Mouse (Mus musculus): ENCODE data around the gene Gm9821.

Gene Gm9821

DNA sequence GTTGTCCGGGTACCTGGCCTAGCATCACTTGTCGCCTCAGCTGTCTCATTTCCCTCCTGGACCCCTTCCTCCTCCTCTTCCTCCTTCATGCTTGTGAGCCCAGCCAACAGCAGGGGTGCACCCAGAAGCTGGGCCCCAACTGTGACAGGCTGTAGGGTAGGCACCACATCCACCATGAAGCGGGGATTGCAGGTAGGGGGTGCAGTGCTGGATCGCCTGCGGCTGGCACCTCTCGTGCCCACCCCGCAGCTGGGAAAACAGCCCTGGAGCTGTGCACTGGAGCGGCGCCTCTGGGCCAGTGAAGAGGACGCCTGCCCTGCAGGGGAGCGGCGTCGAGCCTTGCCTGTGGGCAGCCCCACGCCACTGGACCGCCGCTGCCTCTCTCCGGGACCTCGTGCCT lies at the start of gene Gm9821:
Gene Gm9821, plus strand, starts transcription at position 221 of the 400 bp plus-strand sequence.
- no peak for DNase-seq (ENCODE audit: low spot score in 2 of 2)

DNA sequence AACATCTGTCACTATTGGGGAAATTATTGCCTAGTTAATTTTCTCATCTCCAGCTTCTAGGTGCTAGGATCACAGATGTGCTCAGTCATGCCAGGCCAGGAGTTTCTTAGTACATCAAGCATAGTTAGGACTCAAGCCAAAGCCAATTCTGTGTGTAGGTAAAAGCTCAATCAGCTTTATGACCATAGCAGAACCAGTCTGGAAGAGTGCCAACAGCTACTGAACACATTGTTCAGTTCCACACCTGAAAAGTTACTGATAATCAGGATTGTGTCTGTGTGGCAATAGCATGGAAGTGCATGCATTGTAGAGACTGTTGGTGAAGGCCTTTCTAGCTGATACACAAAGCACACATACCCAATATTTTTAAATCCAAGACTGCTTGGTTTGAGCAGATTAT lies 47.5 kb upstream of the Gm9821 start:
- no peak for DNase-seq (ENCODE audit: low spot score in 2 of 2)

DNA sequence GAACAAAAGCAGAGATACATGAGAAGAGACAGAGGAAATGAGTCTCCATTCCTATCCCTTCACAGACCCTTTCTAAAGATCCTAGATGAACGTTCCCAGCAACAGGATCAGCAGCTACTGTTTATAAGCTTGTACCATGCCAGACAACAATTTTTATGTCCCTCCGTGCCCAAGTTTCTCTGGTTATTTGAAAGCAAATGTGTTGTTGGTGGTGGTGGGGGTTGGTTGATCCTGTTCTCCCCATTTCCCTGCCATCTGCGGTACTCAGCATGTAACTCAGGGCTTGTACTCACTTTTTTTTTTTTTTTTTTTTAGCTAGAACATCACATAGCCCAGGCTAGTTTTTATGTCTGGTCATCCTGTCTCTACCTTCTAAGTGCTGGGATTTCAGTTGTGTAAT lies 46.4 kb upstream of the Gm9821 start:
- DNase-seq (ENCODE audit: low spot score in 2 of 2), result no peak

DNA sequence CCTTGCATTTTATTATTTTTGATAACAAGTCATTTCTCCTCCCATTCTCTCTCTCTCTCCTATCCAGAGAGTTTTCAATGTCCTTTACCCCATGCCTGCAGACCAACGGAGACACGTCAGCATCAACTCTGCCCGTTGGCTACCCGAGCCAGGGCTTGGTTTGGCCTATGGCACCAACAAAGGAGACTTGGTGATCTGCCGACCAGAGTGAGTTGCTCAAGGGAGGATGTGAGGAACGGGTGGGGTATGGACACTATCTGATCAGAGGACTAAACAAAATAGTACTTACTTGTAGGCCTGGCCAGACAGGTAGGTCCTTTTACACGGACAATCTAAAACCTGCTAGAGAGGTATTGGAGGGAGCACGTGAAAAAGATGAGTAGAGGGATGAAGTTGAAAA lies 45.1 kb upstream of the Gm9821 start:
- DNase-seq (ENCODE audit: low spot score in 2 of 2), result no peak

DNA sequence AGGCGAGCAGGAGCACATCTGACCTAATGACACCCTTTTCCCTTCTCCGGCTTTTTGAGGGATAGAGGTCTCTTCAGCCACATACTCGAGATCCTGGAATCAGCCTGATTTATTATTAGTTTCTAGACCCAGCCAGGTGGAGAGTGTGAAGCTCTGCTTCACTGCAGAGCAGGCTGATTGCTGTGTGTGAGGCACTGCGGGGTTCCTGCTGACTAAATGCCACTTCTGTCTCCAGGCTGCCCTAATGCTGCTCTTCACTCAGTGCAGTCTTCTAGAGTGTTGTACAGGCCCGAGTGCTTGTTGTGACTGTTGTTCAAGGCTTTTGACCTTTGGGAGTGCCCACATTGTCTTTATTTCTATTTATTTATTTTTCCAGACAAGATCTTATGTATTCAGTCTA lies 43.2 kb upstream of the Gm9821 start:
- no peak for DNase-seq (ENCODE audit: low spot score in 2 of 2)

DNA sequence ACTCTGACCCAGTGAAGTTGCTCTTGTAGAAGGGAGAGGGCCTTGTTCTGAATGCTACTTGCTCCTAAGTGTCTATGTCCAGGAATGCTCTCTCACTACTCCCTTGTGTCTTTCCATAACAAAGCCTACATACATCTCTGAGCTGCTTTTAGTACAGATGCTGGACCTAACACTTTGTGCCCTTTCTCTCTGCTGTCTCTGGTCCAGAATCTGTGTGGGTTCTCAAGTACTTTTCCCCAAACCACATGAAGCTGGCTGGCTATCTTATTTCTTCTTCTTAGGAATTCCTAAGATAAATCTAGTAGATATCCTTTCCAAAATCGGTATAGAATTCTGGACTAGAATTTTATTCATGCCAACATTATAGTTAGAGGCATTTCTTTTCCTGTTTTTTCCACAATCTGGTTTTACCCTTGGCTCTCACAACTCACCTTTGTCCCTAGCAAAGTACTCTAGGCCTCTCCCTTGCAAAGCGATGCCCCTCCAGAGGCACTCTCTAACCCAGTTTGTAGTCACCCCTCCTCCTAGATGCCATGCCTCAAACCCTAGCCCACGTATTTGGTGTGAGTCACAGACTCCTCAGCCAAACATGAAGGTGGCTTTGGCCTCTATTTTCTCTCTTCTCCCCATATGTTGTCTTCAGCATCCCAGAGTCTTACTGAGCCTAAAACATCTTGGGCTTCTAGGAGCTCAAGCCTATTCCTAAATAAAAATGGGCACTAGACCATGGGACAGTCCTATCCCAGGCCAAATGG lies 42.2 kb upstream of the Gm9821 start:
- DNase-seq (ENCODE audit: low spot score in 2 of 2), result no peak

DNA sequence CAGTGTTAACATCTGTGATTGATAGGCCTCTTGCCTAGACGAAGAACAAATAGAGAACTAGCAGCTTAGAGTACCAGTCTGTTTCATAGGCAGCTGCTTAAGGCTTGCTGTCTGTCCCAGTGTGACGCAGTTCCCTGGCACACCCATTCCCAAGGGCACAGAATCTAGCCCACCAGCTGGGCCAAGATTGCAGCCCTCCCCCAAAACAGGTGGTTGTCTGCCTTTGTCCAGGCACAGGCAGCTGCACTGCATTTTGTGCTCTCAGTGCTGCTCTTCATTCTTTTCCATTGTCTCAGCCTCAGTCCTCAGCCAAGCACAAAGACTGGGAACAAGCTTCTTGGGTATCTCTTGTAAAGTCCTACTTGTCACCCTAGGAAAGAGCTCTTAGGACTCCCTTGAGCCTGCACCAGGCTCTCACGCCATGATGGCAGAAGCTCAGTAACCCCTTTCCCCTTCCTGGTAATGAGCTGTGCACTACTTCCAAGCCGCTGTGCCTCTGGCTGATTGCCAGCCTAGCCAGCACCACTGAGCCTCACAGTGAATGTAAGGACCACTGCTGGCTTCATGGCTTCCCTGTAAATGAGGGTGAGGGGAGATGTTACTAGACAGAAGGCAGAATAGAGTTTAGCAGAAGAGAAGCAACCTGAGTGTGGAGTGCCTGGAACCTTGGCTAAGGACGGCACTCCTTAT lies 40.7 kb upstream of the Gm9821 start:
- no peak for DNase-seq (ENCODE audit: low spot score in 2 of 2)

DNA sequence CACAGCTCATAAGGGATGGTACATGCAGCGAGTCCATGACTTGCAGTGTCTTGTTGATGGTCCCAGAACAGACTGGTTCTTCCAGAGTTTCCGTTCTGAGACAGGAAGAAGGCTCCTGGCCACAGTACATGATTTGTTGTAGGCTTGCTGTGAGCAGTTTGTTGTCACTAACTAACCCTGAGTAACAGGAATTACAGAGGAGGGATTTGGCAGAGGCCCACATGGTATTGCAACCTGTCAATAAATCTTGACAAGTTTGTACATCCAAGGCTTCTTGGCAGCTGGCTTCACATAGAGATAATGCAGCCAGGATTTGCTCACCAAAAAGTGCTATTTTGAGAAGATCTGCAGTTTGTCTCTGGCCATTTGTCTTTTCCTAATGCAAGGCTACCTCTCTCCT lies 39.4 kb upstream of the Gm9821 start:
- DNase-seq (ENCODE audit: low spot score in 2 of 2), result no peak

DNA sequence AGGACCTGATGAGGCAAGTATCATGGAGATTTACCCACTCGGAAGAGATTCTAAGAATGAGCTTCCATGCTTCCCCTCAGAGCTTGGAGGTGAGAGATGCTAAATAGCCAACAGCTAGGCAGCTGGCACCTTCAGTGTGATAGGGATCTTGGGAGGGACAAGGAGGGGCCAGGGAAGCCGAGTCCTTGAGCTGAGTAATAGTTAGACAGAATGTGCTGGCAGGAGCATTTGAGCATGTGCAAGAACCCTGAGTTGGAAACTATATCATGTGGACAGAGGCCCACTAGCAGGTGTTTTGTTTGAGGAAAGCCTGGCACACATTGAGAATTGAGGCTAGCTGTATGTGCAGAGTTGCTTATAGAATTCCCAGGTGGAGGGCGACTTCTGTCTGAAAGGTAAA lies 32.9 kb upstream of the Gm9821 start:
- DNase-seq (ENCODE audit: low spot score in 2 of 2), result no peak

DNA sequence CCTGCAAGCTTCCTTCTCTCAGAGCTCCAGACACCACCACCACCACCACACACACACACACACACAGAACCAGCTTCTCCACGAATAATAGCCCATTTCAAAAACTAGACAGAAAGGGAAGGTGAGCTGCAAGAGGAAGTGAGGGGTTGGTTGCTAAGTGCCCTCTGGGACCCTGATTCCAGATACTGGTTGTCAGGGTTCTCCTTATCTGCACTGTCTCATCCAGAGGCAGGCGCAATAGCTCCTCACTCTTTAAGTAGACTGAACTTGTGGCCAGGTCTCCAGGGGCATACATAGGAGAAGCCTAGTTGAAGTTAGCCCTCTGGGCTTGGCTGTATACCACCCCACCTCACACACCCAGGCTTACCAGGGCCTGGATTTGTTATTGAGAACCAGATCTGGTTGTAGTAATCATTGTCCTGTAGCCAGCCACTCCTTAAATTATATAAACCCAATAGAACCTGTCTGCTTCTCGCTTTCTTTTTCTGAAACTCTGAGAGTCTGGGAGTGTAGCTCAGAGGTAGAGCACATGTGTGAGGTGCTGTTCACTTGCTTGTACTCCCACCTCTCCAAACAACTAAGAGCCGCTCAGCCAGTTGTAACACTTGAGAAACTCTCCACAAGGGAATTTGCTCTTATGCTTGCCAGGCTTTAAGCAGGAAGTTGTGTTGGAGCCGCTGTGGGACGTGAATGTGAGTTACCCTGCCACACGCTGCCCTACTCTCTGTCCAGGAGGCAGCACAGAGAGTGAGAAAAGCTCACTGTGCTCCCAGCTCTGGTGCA lies 32.0 kb upstream of the Gm9821 start:
- DNase-seq (ENCODE audit: low spot score in 2 of 2), result no peak

DNA sequence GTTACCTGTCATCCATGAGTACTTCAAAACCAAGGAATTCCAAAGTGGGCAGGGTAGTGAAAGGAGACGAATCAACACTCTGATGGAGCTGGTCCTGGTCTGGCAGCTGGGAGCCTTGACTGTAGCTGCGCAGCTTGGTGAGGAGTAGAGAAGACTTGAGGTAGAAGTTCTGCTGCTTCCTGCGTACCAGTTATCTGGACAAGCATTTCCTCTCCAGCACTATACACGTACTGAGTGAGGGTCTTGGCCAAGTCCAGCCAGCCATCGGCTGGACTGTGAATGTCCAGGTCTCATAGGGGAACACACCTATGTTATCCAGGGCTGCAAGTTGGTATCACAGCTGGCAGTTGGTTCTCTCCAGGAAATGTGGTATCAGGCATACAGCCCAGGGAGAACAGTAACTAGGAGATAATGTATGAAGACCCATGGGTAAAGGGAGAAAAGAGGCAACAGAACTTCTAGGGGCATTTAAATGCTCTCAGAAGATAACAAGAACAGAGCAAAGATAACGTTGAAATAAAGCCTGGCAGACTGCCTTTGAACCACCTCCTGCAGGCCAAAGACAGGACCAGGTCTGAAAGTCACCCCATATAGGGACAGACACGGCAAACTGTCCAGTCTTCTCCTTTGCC lies 29.0 kb upstream of the Gm9821 start:
- no peak for DNase-seq (ENCODE audit: low spot score in 2 of 2)

DNA sequence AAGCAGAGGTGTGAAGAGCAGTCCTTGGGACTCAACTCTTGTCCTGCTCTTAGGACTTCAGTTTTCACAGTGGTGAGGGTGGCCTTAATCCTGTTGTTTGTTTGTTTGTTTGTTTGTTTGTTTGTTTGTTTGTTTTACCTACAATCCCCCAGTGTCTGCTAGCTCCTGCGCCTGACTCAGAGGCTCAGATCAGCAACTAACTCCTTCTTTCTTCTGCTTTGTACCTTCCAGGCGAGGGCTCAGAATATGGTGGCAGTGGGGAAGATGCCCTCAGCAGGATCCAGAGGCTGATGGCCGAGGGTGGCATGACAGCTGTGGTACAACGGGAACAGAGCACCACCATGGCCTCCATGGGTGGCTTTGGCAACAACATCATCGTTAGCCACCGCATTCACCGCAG lies 28.4 kb upstream of the Gm9821 start:
- DNase-seq (ENCODE audit: low spot score in 2 of 2), result no peak

DNA sequence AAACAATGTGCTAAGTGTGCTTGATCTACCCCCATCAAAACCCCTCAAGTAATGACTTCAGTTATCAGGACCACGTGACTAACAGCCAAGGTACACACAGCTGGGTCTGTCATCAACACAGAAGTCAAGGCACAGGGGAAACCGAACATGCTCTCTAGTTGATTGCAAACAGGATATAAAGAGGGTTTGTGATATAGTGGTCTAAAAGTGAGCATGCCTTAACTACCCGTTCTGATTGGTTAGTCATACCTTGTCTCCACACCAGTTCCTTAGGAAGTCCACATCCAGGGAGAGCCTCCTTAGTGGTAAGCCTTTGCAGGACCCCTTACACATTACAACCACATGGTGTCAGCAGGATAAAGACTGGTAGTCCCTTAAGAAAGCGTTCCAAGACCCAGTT lies 25.4 kb upstream of the Gm9821 start:
- DNase-seq (ENCODE audit: low spot score in 2 of 2), result no peak

DNA sequence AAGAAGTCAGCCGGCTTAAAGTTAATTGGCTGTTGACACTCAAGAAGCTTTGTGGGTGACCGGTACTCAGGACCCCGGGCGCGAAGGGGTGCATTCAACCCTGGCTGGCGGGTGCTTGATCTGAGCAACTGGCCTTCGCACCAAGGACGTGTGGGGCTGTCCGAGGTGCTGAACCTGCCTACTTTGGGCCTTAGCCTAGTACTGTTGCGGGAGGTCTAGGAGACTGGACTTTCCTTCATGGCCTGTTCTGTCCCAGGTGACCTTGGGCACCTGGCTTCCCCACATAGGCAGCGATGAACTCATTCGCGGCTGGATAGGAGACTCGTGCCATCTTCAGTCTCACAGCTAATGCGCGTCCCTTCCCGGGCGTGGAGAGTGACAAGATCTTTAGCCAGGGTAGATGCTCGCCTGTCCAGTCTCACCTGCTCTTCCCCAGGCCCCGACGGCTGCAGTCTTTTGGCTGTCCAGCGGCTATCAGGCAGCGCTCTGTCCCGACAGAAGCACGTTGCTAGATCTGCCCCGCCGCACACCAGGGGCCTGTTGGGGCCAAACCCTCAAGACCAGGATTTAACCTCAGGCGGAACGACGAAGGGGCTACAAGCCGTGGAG lies 24.2 kb upstream of the Gm9821 start:
- DNase-seq (ENCODE audit: low spot score in 2 of 2), result peak in 1 of 2 experiments; percentile 30

DNA sequence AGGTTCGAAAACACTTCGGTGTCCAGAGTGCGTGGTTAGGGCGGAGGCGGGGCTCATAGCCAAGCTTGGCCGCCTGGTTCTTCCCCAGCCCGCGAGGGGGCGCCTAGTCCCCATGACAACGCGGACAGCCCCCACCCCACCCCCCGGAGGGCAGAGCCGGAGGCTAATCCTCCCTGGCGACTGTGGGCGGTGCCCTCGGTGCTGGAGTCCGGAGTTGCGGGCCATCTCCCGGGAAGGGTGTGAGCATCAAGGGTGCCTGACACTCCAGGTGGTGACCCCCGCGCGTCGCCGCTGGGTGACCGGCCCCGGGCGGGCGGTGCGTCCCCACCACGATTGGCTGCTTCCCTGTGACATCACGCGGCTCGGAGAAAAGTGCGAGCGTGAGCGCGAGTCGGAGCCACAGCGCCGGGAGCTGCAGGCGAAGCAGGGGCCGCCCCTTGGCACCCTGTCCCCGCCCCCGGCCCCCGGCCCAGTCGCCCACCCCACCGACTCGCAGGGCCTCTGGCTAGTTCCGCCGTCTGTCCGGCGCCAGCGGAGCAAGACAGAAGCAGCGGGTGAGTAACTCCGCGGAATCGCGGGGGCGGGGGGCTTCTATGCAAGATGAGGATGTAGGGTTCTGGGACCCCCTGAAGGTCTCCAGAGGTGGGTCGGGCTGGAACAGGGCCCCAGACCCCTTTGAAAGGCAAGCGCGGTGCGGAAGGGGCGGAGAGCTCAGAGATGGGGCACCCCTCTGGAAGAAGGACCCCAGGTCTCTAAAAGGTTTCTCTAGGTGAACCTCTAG lies 23.5 kb upstream of the Gm9821 start:
- DNase-seq (ENCODE audit: low spot score in 2 of 2), result peak in 1 of 2 experiments; percentile 27

DNA sequence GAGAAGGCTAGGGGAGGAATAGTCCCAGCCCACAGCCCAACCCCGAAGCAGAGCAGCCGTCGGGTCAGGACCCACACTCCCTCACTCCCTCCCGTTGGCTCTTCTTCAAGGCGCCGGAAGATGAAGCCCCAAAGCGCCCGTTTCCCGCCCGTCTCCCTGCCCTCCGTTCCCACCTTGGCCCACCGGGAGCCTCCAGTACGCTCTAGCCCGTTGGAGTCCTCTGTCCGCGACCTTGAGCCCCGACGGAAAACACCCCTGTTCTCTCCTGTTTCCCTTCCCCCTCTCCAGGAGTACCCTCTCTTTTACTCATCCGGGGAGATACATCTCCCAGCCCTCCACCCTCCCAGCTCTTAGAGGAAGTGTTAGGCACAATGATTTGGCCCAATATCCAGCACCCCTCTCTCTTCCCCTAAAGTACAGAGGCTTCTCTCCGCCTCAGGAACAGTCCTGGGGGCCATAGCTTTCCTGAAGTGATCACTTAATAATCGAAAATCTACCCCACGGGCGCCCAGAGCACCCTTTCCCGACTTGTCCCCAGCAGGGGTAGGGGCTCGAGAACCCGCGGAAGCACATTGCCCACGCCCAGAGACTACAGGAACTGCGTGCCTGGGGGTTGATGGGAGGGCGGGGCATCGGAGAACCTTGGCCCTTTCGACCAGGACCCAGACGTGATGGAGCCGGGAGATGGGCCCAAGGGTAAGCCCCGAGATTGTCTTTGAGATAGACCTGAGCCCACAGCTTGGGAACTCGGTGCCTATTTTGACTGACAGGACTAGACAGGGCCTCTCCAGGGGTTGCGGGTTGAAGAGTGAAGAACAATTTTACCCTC lies 22.7 kb upstream of the Gm9821 start:
- no peak for DNase-seq (ENCODE audit: low spot score in 2 of 2)

DNA sequence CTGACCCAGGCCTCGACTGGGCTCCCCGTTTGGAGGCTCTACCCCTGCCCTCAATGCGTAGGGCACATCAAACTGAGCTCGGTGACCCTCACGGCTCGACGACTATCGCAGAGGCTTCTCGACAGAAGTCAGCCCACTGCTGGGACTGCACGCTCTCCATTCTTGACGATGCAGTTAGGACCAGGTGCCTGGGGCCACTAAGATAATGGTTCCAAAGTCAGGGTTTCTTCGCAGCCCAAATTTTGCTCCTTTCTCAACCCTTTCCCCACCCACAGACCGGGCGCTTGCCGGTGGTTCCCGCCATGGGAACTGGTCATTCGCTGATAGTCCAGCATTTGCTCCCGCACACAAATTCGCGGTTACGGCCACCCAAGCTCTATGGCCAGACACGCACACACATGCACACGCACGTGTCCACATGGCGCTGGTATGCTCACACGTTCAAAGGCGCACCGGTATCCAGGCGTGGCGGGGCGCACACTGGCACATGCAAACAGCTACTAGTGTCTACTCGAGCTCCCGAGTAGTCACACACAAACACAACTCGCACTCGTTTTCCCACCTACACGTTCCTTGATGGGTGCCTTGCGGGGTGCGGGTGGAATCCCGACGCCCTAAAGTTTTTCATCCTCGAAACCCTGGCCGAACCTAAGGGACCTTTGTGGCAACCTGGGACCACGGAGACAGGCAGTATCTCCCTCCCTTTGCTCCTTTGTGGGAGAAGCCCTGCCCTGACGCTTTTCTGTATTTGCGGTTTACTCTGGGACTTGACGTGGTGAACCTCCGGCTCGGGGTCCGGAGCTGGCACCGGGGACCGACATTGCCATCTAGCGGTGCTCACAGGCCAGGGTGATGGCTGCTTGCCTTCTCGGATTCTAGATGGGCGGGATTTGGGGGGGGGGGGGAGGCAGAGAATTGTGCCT lies 21.8 kb upstream of the Gm9821 start:
- peak; percentile 50 to 56 for DNase-seq (ENCODE audit: low spot score in 2 of 2)

DNA sequence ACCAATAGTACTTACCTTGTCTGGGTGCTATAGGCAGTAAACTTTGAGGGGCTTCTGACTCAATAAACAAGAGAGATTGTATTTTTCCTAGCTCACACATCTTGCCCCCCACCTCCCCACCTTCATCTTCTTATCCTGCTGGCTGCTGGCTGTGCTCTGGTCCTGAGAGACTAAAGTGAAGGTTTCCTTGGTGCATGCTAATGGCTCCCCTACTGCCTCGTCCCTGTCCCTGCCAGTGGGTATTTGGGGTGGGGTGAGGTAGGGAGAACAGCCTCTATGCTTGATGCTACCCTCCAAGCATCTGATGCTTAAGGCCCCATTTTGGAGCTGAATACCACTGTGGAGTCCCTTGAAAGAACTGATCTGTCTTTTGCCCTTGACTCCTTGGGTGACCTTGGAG lies 20.8 kb upstream of the Gm9821 start:
- no peak for DNase-seq (ENCODE audit: low spot score in 2 of 2)

DNA sequence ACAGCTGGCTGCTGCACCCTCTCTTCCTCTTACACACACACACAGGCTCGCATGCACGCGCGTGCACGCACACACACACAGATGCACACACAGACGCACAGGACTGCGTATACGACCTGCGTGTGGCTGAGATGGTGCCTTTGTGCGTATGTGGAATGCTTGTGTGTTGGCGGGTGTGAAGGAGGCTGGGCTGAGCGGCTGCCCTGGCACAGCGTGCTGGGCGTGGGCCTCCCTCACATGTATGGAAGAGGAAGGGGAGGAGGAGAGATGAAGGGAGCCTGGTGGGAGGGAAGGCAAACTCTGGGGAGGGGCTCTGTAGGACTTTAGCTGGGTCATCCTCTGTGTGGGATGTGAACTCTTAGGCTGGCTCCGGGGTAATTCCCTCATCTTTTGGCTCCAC lies 20.1 kb upstream of the Gm9821 start:
- DNase-seq (ENCODE audit: low spot score in 2 of 2), result no peak
